ENCODE assay signal across 7 mouse cellular contexts in the genomic region with DNA sequence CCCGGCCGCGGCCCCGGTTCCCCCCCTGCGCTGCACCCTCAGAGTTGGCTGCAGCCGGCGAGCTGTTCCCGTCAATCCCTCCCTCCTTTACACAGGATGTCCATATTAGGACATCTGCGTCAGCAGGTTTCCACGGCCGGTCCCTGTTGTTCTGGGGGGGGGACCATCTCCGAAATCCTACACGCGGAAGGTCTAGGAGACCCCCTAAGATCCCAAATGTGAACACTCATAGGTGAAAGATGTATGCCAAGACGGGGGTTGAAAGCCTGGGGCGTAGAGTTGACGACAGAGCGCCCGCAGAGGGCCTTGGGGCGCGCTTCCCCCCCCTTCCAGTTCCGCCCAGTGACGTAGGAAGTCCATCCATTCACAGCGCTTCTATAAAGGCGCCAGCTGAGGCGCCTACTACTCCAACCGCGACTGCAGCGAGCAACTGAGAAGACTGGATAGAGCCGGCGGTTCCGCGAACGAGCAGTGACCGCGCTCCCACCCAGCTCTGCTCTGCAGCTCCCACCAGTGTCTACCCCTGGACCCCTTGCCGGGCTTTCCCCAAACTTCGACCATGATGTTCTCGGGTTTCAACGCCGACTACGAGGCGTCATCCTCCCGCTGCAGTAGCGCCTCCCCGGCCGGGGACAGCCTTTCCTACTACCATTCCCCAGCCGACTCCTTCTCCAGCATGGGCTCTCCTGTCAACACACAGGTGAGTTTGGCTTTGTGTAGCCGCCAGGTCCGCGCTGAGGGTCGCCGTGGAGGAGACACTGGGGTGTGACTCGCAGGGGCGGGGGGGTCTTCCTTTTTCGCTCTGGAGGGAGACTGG. TPM values are rescaled to one million over a fixed set of nuclear protein-coding genes. Genes with fewer than 3 reads are reported as not detected.
A peak's percentile ranks its signal among the peaks of the same experiment; 100 is the strongest.
DNase-seq lines count a peak whose midpoint lies in the region; ATAC-seq lines count a peak whose summit lies in the region.

A gene (plus strand): TSS at position 410 of the 817 bp plus-strand sequence.

- H3K9me3 ChIP-seq in limb, embryonic 10.5 days (replicated peaks), result no peaks in the 10 kb centered on the region
- no peaks in the 10 kb centered on the region for H3K9me3 ChIP-seq in midbrain, embryonic 12.5 days

- under 1% methylated on average over 56 of the region's 56 CpGs for WGBS in limb, embryonic 10.5 days
- under 1% methylated on average over 56 of the region's 56 CpGs for WGBS in midbrain, embryonic 12.5 days

- H3K9ac ChIP-seq in midbrain, embryonic 12.5 days (replicated peaks), result peak within 1 kb of the TSS; percentile 65

- no peaks in the 10 kb centered on the region for H3K36me3 ChIP-seq in limb, embryonic 10.5 days
- no peaks in the 10 kb centered on the region for H3K36me3 ChIP-seq in midbrain, embryonic 12.5 days

- H3K27me3 ChIP-seq in limb, embryonic 10.5 days (ENCODE audit: low read depth, poor library complexity, severe bottlenecking), result peaks cover 64% of the 10 kb centered on the region
- H3K27me3 ChIP-seq in midbrain, embryonic 12.5 days, result peaks cover 66% of the 10 kb centered on the region

- H3K4me3 ChIP-seq in limb, embryonic 10.5 days, result peak within 1 kb of the TSS; percentile 61
- H3K4me3 ChIP-seq in midbrain, embryonic 12.5 days, result peak within 1 kb of the TSS; percentile 53

- peak; percentile 50 for ATAC-seq in granulocyte monocyte progenitor cell, adult 5-6 weeks (replicated peaks; ENCODE audit: poor library complexity, severe bottlenecking)
- ATAC-seq in midbrain, embryonic 12.5 days (ENCODE audit: low FRiP score, low read depth), result peak; percentile 88

- DNase-seq in adrenal gland, postnatal 10 days, result peak; percentile 93
- peak; percentile 91 for DNase-seq in embryo, embryonic 9.5 days (ENCODE audit: extremely low spot score)
- DNase-seq in kidney, adult 11 months, result peak; percentile 89
- peak; percentile 89 for DNase-seq in limb, embryonic 10.5 days (ENCODE audit: low spot score)
- peak; percentile 96 for DNase-seq in skeletal muscle tissue, adult 2 months (ENCODE audit: low read depth, low spot score)

- peak within 1 kb of the TSS; percentile 89 for H3K27ac ChIP-seq in limb, embryonic 10.5 days
- no peak within 1 kb of the TSS for H3K27ac ChIP-seq in midbrain, embryonic 12.5 days (replicated peaks)

- peak within 1 kb of the TSS; percentile 100 for H3K4me2 ChIP-seq in midbrain, embryonic 12.5 days (replicated peaks)

- peaks cover 51% of the 10 kb centered on the region for H3K4me1 ChIP-seq in limb, embryonic 10.5 days
- peaks cover 36% of the 10 kb centered on the region for H3K4me1 ChIP-seq in midbrain, embryonic 12.5 days

RNA-seq across cellular contexts. Expression of the gene that starts here (rescaled TPM):
- total RNA-seq in adrenal gland, postnatal 10 days (2021), result 10 to 100 TPM in 1 of 2 experiments, 1 to 10 TPM in 1; 5.8 to 25.4 TPM
- 35.1 and 50.4 TPM in 2 replicates for total RNA-seq in granulocyte monocyte progenitor cell, adult 5-6 weeks (2014; fragmentation: Nextera tagmentation)
- 137 and 160 TPM in 2 replicates for total RNA-seq in granulocyte monocyte progenitor cell, adult 5-6 weeks (2017)
- polyA plus RNA-seq in limb, embryonic 10.5 days (2016; fragmentation: Nextera tagmentation; extraction: Ambion mirVana), result 0.76 and 0.80 TPM in 2 replicates
- polyA plus RNA-seq in midbrain, embryonic 12.5 days (2016; fragmentation: Nextera tagmentation; extraction: Ambion mirVana), result 1.1 and 1.7 TPM in 2 replicates

Comparison
In these comparisons a context has a peak if more than half of its experiments do, and no peak if none do; other contexts are left out.
1. Peak in DNase-seq, H3K4me3 ChIP-seq and H3K27ac ChIP-seq in limb, embryonic 10.5 days; RNA of the gene not detected or under 1 TPM.